Mouse (Mus musculus): ENCODE data around the gene Layn. TPM values are rescaled to one million over a fixed set of nuclear protein-coding genes. Genes with fewer than 3 reads are reported as not detected.

The Layn gene
- polyA plus RNA-seq, 1 experiment from 2014 or later: 1.3 TPM

DNA sequence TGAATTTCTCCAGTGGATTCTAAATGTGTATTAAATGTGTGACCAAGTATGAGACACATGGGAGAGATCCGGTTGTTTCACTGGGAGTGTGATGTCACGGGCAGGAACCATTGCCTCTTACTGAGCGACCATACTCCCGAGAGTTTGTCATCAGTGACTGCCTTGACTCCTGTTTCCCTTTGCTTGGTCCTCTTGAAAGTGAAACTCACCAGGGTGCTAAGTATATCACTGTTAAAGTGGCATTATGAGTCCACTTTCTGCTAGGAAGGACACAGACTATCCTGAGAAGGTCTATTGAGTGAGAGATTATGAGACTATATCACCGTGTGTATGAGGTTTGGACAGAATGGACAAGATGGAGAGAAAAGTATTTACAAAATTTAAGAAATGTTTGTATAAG, 4.7 kb upstream of the Layn start:
- H3K27me3 ChIP-seq (ENCODE audit: control insufficient read depth, insufficient read depth, low read depth, low read length): no peaks in the 10 kb centered on the region
- 69% methylated on average over 5 of the region's 5 CpGs for WGBS (ENCODE audit: insufficient replicate concordance)
- H3K27ac ChIP-seq (ENCODE audit: low read length): no peak overlapping the region
- no peak overlapping the region for H3K4me2 ChIP-seq (ENCODE audit: low read depth, low read length)
- no peaks in the 10 kb centered on the region for H3K36me3 ChIP-seq (ENCODE audit: control insufficient read depth, insufficient read depth)
- peaks cover 7% of the 10 kb centered on the region; the same call in 1 of the 2 replicates for H3K4me1 ChIP-seq (ENCODE audit: control insufficient read depth, low read depth, low read length)
- no peak for ATAC-seq (ENCODE audit: low read depth)
- H3K4me3 ChIP-seq (ENCODE audit: low read depth, low read length): no peak overlapping the region
- H3K9ac ChIP-seq (ENCODE audit: low read depth, low read length): no peak overlapping the region
- H3K9me3 ChIP-seq (replicated peaks; ENCODE audit: control insufficient read depth, low read length): no peaks in the 10 kb centered on the region

DNA sequence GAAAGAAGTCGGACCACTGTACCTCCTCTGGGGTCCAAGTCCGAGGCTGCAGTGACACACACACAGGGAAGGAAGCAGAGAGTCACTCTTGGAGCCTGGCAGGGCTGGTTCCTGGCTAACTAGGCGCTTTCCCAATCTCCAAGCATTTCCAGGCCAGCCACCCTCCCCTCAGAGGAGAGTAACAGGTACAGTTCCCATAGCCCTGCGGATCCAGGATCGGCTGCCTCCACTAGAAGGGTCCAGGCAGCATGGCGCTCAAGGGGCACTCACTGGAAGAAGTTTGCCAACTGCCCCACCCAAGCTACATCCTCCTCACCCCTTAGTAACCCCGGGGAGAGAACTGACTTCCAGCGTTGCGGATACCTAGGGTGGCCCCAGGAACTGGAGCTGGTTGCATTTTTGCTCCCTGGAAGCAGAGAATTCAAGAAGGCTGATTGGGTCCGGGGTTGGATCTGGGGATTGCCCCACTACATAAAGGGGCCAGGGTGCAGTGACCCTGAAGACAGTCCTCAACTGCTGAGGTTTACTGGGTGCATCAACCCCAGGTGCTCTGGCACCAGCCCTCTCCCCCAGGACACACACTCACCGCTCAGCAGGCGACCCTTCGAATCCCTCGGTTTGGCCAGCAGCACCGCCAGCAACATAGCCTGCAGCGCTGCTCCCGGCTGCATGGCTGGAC, 455 bp downstream of the Layn start:
- peak overlapping the region; percentile 70 for H3K4me2 ChIP-seq (ENCODE audit: low read depth, low read length)
- H3K9ac ChIP-seq (ENCODE audit: low read depth, low read length): peak overlapping the region; percentile 31; the same call in 1 of the 2 replicates
- 0 out of 2 replicates have a peak, but pooled peaks have one; percentile 5 for ATAC-seq (ENCODE audit: low read depth)
- H3K4me3 ChIP-seq (ENCODE audit: low read depth, low read length): peak overlapping the region; percentile 56
- no peak overlapping the region for H3K27ac ChIP-seq (ENCODE audit: low read length)
- H3K4me1 ChIP-seq (ENCODE audit: control insufficient read depth, low read depth, low read length): peaks cover 11% of the 10 kb centered on the region; the same call in 1 of the 2 replicates
- H3K36me3 ChIP-seq (ENCODE audit: control insufficient read depth, insufficient read depth): no peaks in the 10 kb centered on the region
- no peaks in the 10 kb centered on the region for H3K9me3 ChIP-seq (replicated peaks; ENCODE audit: control insufficient read depth, low read length)
- WGBS (ENCODE audit: insufficient replicate concordance): under 1% methylated on average over 17 of the region's 17 CpGs
- H3K27me3 ChIP-seq (ENCODE audit: control insufficient read depth, insufficient read depth, low read depth, low read length): no peaks in the 10 kb centered on the region

DNA sequence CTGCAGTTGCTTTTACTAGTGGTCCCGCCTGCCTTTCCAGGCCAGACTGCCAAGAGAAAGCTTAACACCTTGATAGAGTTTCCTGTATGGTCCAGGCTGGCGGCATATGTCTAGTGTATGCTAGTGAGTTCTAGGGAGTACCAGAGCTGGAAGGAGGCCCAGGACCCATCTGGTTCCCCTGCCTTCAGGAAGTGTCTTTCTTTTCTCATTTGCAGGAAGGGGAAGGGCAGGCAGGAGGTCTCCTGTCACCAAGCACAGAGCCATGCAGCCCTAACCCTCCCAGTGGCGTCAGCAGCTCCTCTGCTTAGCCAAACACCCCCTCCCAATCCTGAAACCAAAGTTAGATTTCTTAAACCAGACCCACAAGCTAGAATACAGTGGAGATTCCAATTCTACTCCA, 1.1 kb downstream of the Layn start:
- Histone ChIP-seq H3K4me2 (ENCODE audit: low read depth, low read length) (peak overlapping the region; percentile 70), H3K9ac (ENCODE audit: low read depth, low read length) (no peak overlapping the region), H3K4me3 (ENCODE audit: low read depth, low read length) (peak overlapping the region; percentile 56; the same call in 1 of the 2 replicates), H3K36me3 (ENCODE audit: control insufficient read depth, insufficient read depth) (no peaks in the 10 kb centered on the region), H3K27me3 (ENCODE audit: control insufficient read depth, insufficient read depth, low read depth, low read length) (no peaks in the 10 kb centered on the region), H3K27ac (ENCODE audit: low read length) (no peak overlapping the region), H3K4me1 (ENCODE audit: control insufficient read depth, low read depth, low read length) (peaks cover 11% of the 10 kb centered on the region; the same call in 1 of the 2 replicates), H3K9me3 (replicated peaks; ENCODE audit: control insufficient read depth, low read length) (no peaks in the 10 kb centered on the region)
- WGBS (ENCODE audit: insufficient replicate concordance): 29% methylated on average over 3 of the region's 3 CpGs
- ATAC-seq (ENCODE audit: low read depth): peak; percentile 9; the same call in 1 of the 2 replicates

DNA sequence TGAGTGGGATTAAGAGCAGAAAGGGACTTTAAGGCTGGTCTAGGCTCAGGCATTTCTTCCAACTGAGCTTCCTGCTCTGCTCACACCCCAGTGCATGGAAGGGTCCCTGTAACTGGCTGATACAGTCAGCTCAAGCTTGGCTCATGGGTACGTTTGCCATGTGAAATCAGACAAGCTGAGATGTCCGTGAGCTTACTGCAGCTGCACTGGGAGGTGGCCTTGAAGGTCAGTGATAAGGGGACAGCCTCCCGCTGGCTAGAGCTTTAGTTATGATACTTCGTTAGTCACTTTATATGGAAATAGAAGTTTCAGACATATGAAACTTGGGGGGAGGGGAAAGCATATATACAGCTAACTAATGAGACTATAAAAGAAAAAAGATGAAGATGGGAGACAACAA, 6.1 kb downstream of the Layn start:
- no peak overlapping the region for H3K4me3 ChIP-seq (ENCODE audit: low read depth, low read length)
- 29% methylated on average over 4 of the region's 4 CpGs for WGBS (ENCODE audit: insufficient replicate concordance)
- ATAC-seq (ENCODE audit: low read depth): no peak
- no peaks in the 10 kb centered on the region for H3K27me3 ChIP-seq (ENCODE audit: control insufficient read depth, insufficient read depth, low read depth, low read length)
- H3K9ac ChIP-seq (ENCODE audit: low read depth, low read length): no peak overlapping the region
- H3K27ac ChIP-seq (ENCODE audit: low read length): no peak overlapping the region
- no peaks in the 10 kb centered on the region; the same call in 1 of the 2 replicates for H3K4me1 ChIP-seq (ENCODE audit: control insufficient read depth, low read depth, low read length)
- no peak overlapping the region for H3K4me2 ChIP-seq (ENCODE audit: low read depth, low read length)
- no peaks in the 10 kb centered on the region for H3K36me3 ChIP-seq (ENCODE audit: control insufficient read depth, insufficient read depth)
- no peaks in the 10 kb centered on the region for H3K9me3 ChIP-seq (replicated peaks; ENCODE audit: control insufficient read depth, low read length)

DNA sequence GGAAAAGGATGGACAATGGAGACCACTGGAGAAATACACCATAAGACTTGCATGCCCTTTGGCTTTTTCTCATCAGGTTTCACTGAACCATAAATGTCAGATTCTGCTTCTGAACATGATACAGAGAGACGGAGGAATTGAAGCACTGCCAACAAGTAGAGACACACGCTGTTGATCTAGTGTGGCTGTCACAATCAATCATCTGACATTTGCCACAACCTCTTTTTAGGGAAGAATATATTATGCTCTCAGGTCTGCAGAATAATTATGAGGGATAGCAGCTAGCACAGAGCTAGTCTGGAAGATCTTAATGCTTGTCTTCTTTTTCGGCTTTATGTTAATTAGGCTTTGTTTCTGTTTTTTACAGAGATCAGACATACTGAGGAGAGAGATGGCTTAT, 8.7 kb downstream of the Layn start:
- no peaks in the 10 kb centered on the region for H3K36me3 ChIP-seq (ENCODE audit: control insufficient read depth, insufficient read depth)
- no peak overlapping the region for H3K4me2 ChIP-seq (ENCODE audit: low read depth, low read length)
- no peak overlapping the region for H3K9ac ChIP-seq (ENCODE audit: low read depth, low read length)
- no peak overlapping the region for H3K27ac ChIP-seq (ENCODE audit: low read length)
- H3K27me3 ChIP-seq (ENCODE audit: control insufficient read depth, insufficient read depth, low read depth, low read length): no peaks in the 10 kb centered on the region
- H3K4me1 ChIP-seq (ENCODE audit: control insufficient read depth, low read depth, low read length): no peaks in the 10 kb centered on the region; the same call in 1 of the 2 replicates
- no peak overlapping the region for H3K4me3 ChIP-seq (ENCODE audit: low read depth, low read length)
- 50% methylated on average over 3 of the region's 3 CpGs for WGBS (ENCODE audit: insufficient replicate concordance)
- ATAC-seq (ENCODE audit: low read depth): no peak
- H3K9me3 ChIP-seq (replicated peaks; ENCODE audit: control insufficient read depth, low read length): no peaks in the 10 kb centered on the region

DNA sequence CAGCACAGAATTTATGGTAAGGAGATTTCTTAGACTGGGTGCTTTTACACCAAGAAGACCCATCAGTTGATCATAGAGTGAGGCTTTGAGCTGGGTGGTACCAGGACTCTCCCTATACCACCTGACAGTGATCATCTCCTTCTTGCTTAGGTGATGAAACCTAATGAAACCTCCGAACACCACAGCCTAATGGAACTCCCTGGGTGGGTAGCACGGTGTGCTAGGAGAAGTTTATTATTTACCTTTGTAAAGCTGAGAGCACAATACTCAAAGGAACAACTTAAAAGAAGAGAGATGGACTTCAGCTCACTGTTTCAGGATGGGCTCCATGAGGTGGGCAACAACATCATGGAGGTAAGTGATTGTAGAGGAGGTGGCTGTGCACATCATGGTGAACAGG, 16.3 kb downstream of the Layn start, which contains the start of gene Btg4:
Gene Btg4 (plus strand): TSS at position 301 of the 400 bp plus-strand sequence.
- WGBS (ENCODE audit: insufficient replicate concordance): 66% methylated on average over 2 of the region's 2 CpGs
- no peak within 1 kb of the TSS for H3K27ac ChIP-seq (ENCODE audit: low read length)

DNA sequence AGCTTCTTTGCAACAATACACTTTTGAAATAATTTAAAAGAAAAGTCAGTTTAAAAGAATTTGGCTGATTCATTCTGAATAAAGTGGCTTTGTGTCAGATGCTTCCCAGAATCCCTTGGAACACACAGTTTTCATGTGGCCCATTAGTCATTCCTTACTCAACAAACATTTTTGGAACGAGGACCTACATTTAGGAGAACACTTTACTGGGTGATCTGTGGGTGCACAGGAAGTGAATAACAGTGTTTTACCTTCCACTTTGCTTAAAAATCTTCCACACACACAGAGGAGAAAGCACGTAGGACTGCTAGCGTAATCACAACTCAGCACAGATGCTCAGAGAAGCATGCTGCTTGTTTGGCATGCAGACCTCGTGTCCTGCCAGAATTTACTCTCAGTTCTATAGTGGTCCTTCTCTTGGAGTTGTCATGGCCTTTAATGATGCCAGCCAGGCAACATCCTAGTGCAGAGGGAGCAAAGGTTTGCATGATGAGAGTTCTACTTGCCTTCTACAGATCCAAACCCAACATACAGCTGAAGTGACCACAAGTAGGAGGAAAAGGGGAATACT, 17.9 kb downstream of the Layn start:
- no peaks in the 10 kb centered on the region for H3K9me3 ChIP-seq (replicated peaks; ENCODE audit: control insufficient read depth, low read length)
- no peak overlapping the region for H3K27ac ChIP-seq (ENCODE audit: low read length)
- no peaks in the 10 kb centered on the region for H3K27me3 ChIP-seq (ENCODE audit: control insufficient read depth, insufficient read depth, low read depth, low read length)
- H3K4me3 ChIP-seq (ENCODE audit: low read depth, low read length): no peak overlapping the region
- no peak overlapping the region for H3K9ac ChIP-seq (ENCODE audit: low read depth, low read length)
- WGBS (ENCODE audit: insufficient replicate concordance): 62% methylated on average over 4 of the region's 4 CpGs
- H3K4me2 ChIP-seq (ENCODE audit: low read depth, low read length): no peak overlapping the region
- H3K4me1 ChIP-seq (ENCODE audit: control insufficient read depth, low read depth, low read length): no peaks in the 10 kb centered on the region
- no peaks in the 10 kb centered on the region for H3K36me3 ChIP-seq (ENCODE audit: control insufficient read depth, insufficient read depth)
- ATAC-seq (ENCODE audit: low read depth): no peak

More for the DNA sequence above, 16.3 kb downstream of the Layn start, which contains the start of gene Btg4:
- H3K9me3 ChIP-seq (replicated peaks; ENCODE audit: control insufficient read depth, low read length): no peaks in the 10 kb centered on the region
- H3K27me3 ChIP-seq (ENCODE audit: control insufficient read depth, insufficient read depth, low read depth, low read length): no peaks in the 10 kb centered on the region
- H3K36me3 ChIP-seq (ENCODE audit: control insufficient read depth, insufficient read depth): no peaks in the 10 kb centered on the region
- ATAC-seq (ENCODE audit: low read depth): no peak
- no peaks in the 10 kb centered on the region for H3K4me1 ChIP-seq (ENCODE audit: control insufficient read depth, low read depth, low read length)
- no peak within 1 kb of the TSS for H3K4me3 ChIP-seq (ENCODE audit: low read depth, low read length)
- no peak within 1 kb of the TSS for H3K9ac ChIP-seq (ENCODE audit: low read depth, low read length)
- no peak within 1 kb of the TSS for H3K4me2 ChIP-seq (ENCODE audit: low read depth, low read length)

DNA sequence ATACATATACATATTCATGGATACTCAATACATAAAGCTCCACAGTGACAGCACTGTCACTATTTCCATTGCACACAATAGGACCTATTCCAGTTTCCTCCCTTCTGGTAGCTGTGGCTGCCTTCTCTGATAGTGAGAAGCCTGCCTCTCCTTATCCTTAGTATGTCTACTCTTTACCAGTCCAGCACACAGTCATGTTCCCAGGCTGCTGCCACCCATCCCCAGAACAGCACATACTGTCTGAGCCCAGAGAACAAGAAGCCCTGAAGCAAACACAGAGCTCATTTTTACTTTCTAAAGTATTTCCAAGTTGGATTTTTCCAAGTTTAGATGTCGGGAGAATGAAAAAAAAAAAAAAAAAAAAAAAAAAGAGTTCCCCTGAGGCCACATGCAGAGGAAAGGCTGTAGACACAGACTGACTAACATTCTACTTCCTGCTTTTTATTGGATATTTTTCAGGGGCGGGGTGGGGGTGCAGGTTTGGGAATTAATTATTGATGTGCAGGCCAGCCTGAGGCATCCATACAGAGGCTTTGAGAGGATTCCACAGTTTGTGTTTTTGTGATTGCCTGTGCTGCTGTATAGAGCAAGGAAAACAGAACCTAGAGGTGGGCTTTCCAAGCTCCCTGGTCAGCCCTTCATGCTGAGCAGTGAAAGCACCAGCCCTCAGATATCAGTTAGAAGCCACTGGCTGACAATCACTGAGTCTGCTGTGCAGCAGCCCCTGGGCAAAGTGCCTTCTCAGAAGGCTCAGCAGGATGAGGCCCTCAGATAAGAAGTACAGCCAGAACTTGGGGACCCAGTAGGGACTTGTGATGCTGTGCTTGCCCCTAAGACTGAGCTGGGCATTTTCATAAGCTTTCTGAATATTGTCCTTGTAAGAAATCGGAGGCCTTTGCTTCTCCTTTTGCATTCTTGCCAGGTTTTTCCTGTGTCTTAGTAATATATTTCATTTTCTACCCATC, 20.3 kb downstream of the Layn start:
- H3K27me3 ChIP-seq (ENCODE audit: control insufficient read depth, insufficient read depth, low read depth, low read length): no peaks in the 10 kb centered on the region
- ATAC-seq (ENCODE audit: low read depth): no peak
- WGBS (ENCODE audit: insufficient replicate concordance): 39% methylated on average over 3 of the region's 3 CpGs
- no peaks in the 10 kb centered on the region for H3K9me3 ChIP-seq (replicated peaks; ENCODE audit: control insufficient read depth, low read length)
- no peaks in the 10 kb centered on the region for H3K36me3 ChIP-seq (ENCODE audit: control insufficient read depth, insufficient read depth)
- no peak overlapping the region for H3K9ac ChIP-seq (ENCODE audit: low read depth, low read length)
- no peak overlapping the region for H3K27ac ChIP-seq (ENCODE audit: low read length)
- H3K4me2 ChIP-seq (ENCODE audit: low read depth, low read length): no peak overlapping the region
- no peak overlapping the region for H3K4me3 ChIP-seq (ENCODE audit: low read depth, low read length)
- H3K4me1 ChIP-seq (ENCODE audit: control insufficient read depth, low read depth, low read length): no peaks in the 10 kb centered on the region

Data from liver, embryonic 16.5 days (tissue).